Mouse (Mus musculus) hindbrain, embryonic 16.5 days (tissue): ENCODE data around the gene Atp8b5. TPM values are rescaled to one million over a fixed set of nuclear protein-coding genes. Genes with fewer than 3 reads are reported as not detected.

Source experiments
- ATAC-seq: fragments of 200-750 bp; cut with Nextera tagmentation; 2 replicates; pipeline ENCODE4 v1.8.0; 2017; ENCODE audit warnings: moderate TSS enrichment, moderate library complexity
- H3K27ac ChIP-seq: fragments of 300-500 bp; sonication (generic); 2 replicates; pipeline ENCODE4 v1.5.1; 2014; ENCODE audit warnings: low read depth, mild to moderate bottlenecking, control low read depth, low read length, moderate library complexity
- H3K27me3 ChIP-seq: fragments of 300-500 bp; sonication (generic); replicated peaks from 2 replicates; pipeline ENCODE4 v1.6.1; 2014; ENCODE audit warnings: low read length; ENCODE audit not compliant: control insufficient read depth, insufficient read depth
- H3K36me3 ChIP-seq: fragments of 300-500 bp; sonication (generic); 2 replicates; pipeline ENCODE4 v1.6.1; 2014; ENCODE audit warnings: mild to moderate bottlenecking, low read length, moderate library complexity, mixed read lengths; ENCODE audit not compliant: control insufficient read depth, insufficient read depth
- H3K4me1 ChIP-seq: fragments of 300-500 bp; sonication (generic); 2 replicates; pipeline ENCODE4 v1.6.1; 2014; ENCODE audit warnings: low read depth, low read length; ENCODE audit not compliant: control insufficient read depth, insufficient read depth
- H3K4me2 ChIP-seq: fragments of 300-500 bp; sonication (generic); 2 replicates; pipeline ENCODE4 v1.6.1; 2014; ENCODE audit warnings: mild to moderate bottlenecking, low read length, control low read depth, moderate library complexity
- H3K4me3 ChIP-seq: fragments of 300-500 bp; sonication (generic); 2 replicates; pipeline ENCODE4 v1.5.1; 2014; ENCODE audit warnings: mild to moderate bottlenecking, low read length, control low read depth, moderate library complexity
- H3K9ac ChIP-seq: fragments of 300-500 bp; sonication (generic); 2 replicates; pipeline ENCODE4 v1.6.1; 2014; ENCODE audit warnings: low read depth, mild to moderate bottlenecking, control low read depth, low read length, moderate library complexity
- H3K9me3 ChIP-seq: fragments of 300-500 bp; sonication (generic); 2 replicates; pipeline ENCODE4 v1.6.1; 2014; ENCODE audit warnings: mild to moderate bottlenecking, low read length, moderate library complexity; ENCODE audit not compliant: control insufficient read depth
- WGBS: fragments of 180-500 bp; shearing (Covaris S2); extraction: QIAGEN DNeasy Blood & Tissue Kit; methylation state at CpG from one replicate; pipeline ENCODE4 v1.1.7; 2014; 5-methylcytosine and 5-hydroxymethylcytosine counted together
- polyA plus RNA-seq: library from polyadenylated mRNA; unstranded; fragments of >200 nt; fragmentation: Nextera tagmentation; extraction: Ambion mirVana; gene quantifications from 2 replicates; pipeline ENCODE4 v1.2.1, GENCODE M21; 2015

Gene Atp8b5
- polyA plus RNA-seq, 1 experiment from 2014 or later: 0.60 TPM

DNA sequence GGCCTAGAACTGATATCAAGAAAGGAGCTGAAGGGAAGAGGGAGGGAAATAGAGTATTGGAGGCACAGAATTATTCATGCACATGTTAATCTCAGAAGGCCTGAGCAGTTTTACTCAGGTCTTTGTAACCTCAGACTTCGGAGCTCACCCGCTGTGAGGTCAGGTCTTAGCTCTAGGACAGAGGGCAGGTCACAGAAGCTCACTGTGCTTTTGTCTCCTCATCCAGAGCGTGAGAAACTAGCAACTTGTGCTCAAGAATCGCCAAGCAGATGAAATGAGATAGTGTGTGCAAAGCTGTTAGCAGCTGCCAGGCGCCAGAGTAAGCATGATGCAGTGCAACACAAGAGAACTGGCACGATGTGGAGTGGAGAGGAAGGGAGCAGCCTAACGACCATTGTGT is 18.9 kb upstream of the Atp8b5 start:
- no peaks in the 10 kb centered on the region for H3K4me1 ChIP-seq

DNA sequence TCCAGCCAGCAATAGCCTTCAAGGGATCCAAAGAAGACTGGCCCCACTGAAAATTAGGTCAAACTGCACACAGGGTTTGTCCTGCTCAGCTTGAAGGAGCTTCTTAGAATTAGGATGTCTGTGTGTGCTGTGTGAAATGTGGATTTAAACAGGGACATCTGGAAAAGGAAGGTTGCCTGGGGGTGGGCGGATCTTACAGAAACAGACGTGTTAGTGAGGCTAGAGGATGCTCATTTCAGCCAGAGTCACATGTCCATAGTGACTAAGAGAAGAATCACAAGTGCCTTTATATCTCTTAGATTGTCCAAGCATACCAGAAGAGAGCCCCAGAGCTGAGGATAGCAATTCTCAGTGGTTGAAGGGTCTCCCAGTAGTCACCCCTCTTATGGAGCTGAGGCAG is 18.1 kb upstream of the Atp8b5 start:
- H3K27ac ChIP-seq: no peak overlapping the region
- peaks cover 13% of the 10 kb centered on the region for H3K36me3 ChIP-seq
- H3K27me3 ChIP-seq: no peaks in the 10 kb centered on the region
- no peaks in the 10 kb centered on the region for H3K9me3 ChIP-seq
- no peak for ATAC-seq
- H3K4me3 ChIP-seq: no peak overlapping the region
- 76% methylated on average over 2 of the region's 2 CpGs for WGBS
- H3K4me1 ChIP-seq: no peaks in the 10 kb centered on the region
- no peak overlapping the region for H3K4me2 ChIP-seq
- no peak overlapping the region for H3K9ac ChIP-seq

More for the DNA sequence above, 18.9 kb upstream of the Atp8b5 start:
- Histone ChIP-seq H3K36me3 (peaks cover 13% of the 10 kb centered on the region), H3K4me2 (no peak overlapping the region), H3K9ac (no peak overlapping the region), H3K27ac (no peak overlapping the region), H3K9me3 (no peaks in the 10 kb centered on the region), H3K27me3 (no peaks in the 10 kb centered on the region), H3K4me3 (no peak overlapping the region)
- no peak for ATAC-seq
- WGBS: 17% methylated on average over 7 of the region's 7 CpGs

DNA sequence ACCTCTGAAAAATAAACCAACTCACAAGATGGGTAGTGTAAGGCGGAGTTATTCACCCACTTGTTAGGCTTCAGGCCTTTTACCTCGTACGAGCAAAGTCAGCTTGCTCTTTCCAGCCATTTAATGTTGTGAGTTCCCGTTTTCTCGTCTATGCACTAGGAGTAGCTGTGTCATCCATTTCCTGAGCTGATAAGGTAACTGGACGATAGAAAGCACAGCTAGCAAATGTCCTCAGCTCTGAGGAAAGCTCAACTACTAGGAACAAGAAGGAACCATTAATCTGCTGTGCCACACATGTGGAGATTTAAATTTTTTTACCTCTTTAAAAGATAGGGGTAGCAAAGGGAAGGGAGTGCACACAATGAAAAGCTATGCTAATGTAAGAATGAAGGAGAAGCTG is 15.7 kb upstream of the Atp8b5 start:
- Histone ChIP-seq H3K4me2 (no peak overlapping the region), H3K4me1 (no peaks in the 10 kb centered on the region), H3K27me3 (no peaks in the 10 kb centered on the region), H3K9me3 (no peaks in the 10 kb centered on the region), H3K4me3 (no peak overlapping the region), H3K9ac (no peak overlapping the region), H3K36me3 (peaks cover 22% of the 10 kb centered on the region), H3K27ac (no peak overlapping the region)
- ATAC-seq: no peak
- 84% methylated on average over 6 of the region's 6 CpGs for WGBS

DNA sequence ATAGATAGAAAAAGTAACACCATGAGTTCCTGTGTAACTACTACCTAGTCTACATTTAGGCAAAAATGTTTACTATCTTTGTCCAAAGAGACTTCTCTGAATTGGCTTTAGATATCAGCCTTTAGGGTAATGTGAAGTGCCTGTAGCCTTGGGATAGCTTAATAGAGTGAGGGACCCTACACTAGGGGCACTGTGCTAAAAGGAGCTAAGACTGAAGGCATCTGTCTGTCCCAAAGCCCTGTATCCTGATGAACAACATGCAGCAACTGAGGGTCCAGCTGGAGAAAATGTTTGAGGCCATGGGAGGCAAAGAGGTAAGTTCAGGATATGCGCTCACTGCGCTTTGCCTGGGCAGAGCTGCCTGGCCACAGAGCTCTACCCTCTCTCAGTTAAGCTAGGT is 9.9 kb upstream of the Atp8b5 start:
- Histone ChIP-seq H3K4me1 (no peaks in the 10 kb centered on the region), H3K36me3 (peaks cover 12% of the 10 kb centered on the region)
- WGBS: 98% methylated on average over 2 of the region's 2 CpGs

DNA sequence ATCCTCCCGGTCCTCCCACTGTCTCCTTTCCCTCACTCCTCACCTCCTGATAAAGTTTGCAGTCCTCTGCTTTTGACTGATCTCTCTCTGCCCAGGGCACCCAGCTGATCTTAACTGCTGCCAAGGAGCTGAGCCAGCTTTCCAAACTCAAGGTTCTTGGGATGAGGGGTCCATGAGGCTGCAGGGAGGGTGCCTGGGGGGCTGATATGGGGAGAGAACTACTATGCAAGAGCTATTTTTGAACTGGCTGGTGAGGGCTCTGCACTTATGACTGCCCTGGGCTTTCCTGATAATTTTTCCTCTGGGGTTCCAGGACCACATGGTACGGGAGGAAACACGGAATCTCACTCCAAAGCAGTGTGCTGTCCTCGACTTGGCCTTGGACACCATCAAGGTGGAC is 8.4 kb upstream of the Atp8b5 start:
- Histone ChIP-seq H3K27me3 (no peaks in the 10 kb centered on the region), H3K9me3 (no peaks in the 10 kb centered on the region), H3K9ac (no peak overlapping the region), H3K4me3 (no peak overlapping the region), H3K27ac (no peak overlapping the region), H3K4me1 (no peaks in the 10 kb centered on the region), H3K36me3 (peaks cover 10% of the 10 kb centered on the region), H3K4me2 (no peak overlapping the region)
- ATAC-seq: no peak
- WGBS: 87% methylated on average over 4 of the region's 4 CpGs

More for the DNA sequence above, 9.9 kb upstream of the Atp8b5 start:
- Histone ChIP-seq H3K9me3 (no peaks in the 10 kb centered on the region), H3K27me3 (no peaks in the 10 kb centered on the region), H3K27ac (no peak overlapping the region), H3K4me3 (no peak overlapping the region), H3K4me2 (no peak overlapping the region), H3K9ac (no peak overlapping the region)
- no peak for ATAC-seq

DNA sequence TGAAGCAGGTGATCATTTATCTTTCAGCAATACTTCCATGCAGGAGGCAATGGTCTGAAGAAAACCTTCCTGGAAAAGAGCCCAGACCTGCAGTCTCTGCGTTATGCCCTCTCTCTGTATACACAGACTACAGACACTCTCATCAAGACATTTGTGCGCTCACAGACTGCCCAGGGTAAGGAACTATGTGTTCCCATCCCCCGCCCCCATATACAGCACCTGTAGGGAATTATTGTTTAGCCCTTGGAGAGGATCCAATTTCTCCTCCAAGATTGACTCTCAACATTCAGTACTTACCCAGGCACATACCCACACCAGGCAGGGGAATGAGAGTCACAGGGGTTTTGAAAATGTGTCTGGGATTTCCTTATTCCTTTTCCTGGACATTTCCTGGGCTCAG is 7.5 kb upstream of the Atp8b5 start:
- ATAC-seq: no peak
- 66% methylated on average over 3 of the region's 3 CpGs for WGBS
- Histone ChIP-seq H3K4me1 (no peaks in the 10 kb centered on the region), H3K4me3 (no peak overlapping the region), H3K36me3 (peaks cover 10% of the 10 kb centered on the region; the same call in 1 of the 2 replicates), H3K9me3 (no peaks in the 10 kb centered on the region), H3K9ac (no peak overlapping the region), H3K27ac (no peak overlapping the region), H3K27me3 (no peaks in the 10 kb centered on the region), H3K4me2 (no peak overlapping the region)

DNA sequence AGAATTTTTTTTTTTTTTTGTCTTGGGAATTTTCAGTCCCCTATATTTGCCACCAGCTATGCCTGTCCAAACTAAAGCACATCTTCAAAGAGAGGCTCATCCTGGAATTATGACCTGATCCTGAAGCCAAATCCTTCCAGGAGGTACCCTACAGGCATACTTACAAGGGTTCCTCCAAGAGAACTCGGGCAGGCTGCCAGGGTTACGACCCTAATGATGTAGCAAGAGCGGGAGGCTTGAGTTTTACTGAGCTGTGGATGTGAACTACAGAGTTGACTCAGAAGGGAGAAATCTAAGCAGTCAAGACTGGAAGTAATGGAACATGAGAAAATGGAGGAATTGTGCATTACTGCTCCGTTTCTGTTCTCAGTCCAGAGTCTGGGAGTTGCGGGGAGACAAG is 6.9 kb upstream of the Atp8b5 start:
- no peak overlapping the region for H3K27ac ChIP-seq
- peaks cover 9% of the 10 kb centered on the region; the same call in 1 of the 2 replicates for H3K36me3 ChIP-seq
- no peaks in the 10 kb centered on the region for H3K9me3 ChIP-seq
- H3K4me2 ChIP-seq: no peak overlapping the region
- WGBS: 75% methylated on average over 5 of the region's 5 CpGs
- no peaks in the 10 kb centered on the region for H3K27me3 ChIP-seq
- H3K9ac ChIP-seq: no peak overlapping the region
- no peaks in the 10 kb centered on the region for H3K4me1 ChIP-seq
- no peak for ATAC-seq
- no peak overlapping the region for H3K4me3 ChIP-seq

DNA sequence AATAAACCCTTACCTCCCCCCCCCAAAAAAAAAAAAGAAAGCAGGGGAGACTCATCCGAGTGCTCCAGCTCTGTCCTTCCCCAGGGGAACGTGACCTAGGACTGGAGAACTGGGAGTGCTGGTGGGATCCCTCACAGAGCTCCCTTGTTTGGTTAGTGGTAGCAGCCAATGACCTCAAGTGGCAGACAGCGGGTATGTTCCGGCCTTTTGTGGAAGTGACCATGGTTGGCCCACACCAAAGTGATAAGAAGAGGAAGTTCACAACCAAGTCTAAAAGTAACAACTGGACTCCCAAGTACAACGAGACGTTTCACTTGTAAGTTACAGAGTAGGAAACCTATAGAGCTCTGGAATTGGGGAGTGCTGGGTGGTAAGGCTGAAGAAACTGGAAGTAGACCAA is 4.1 kb upstream of the Atp8b5 start:
- no peak overlapping the region for H3K9ac ChIP-seq
- no peak for ATAC-seq
- no peaks in the 10 kb centered on the region; the same call in 1 of the 2 replicates for H3K36me3 ChIP-seq
- H3K27ac ChIP-seq: no peak overlapping the region
- 97% methylated on average over 6 of the region's 6 CpGs for WGBS
- H3K27me3 ChIP-seq: no peaks in the 10 kb centered on the region
- no peak overlapping the region for H3K4me2 ChIP-seq
- peaks cover 6% of the 10 kb centered on the region; the same call in 1 of the 2 replicates for H3K4me1 ChIP-seq
- H3K4me3 ChIP-seq: no peak overlapping the region
- H3K9me3 ChIP-seq: no peaks in the 10 kb centered on the region

DNA sequence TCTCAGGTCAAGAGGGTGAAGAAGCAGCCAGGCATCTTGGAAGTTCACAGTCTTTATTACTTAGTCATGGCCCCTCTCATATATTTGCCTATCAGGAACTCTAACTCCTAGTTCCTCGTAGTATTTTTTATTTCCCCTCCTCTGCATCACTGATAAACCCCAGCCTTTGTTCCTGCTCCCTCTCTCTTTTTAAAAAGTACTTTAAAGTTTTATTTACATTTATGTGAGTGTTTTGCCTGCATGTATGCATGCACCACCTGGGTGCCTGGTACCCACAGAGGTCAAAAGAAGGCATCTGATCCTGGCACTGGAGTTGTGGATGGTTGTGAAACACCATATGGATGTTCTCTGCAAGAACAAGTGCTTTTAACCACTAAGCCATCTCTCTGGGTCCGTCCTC is 813 bp upstream of the Atp8b5 start:
- no peak for ATAC-seq
- no peak overlapping the region for H3K9ac ChIP-seq
- H3K4me3 ChIP-seq: no peak overlapping the region
- H3K36me3 ChIP-seq: no peaks in the 10 kb centered on the region; the same call in 1 of the 2 replicates
- no peak overlapping the region for H3K4me2 ChIP-seq
- no peak overlapping the region for H3K27ac ChIP-seq
- no peaks in the 10 kb centered on the region for H3K9me3 ChIP-seq
- peaks cover 6% of the 10 kb centered on the region; the same call in 1 of the 2 replicates for H3K4me1 ChIP-seq
- no peaks in the 10 kb centered on the region for H3K27me3 ChIP-seq
- WGBS: 68% methylated on average over 2 of the region's 2 CpGs

DNA sequence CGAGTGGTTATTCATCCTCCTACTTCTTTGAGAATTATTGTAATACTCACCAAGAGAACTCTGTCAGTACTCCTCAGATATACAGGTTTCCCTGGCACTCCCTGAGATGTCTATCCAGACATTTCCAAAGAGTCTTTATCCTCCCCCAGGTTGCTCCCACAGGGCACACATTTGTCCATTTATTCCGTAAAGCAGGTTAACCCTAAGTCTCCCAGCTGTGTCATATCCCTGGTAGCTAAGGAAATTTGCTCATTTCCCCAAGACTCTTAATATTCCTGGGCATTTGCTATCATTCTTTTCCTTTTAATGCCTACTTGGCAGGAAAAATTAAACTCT is 332 bp downstream of the Atp8b5 start:
- Histone ChIP-seq H3K4me2 (peak overlapping the region; percentile 51), H3K27ac (no peak overlapping the region), H3K9me3 (no peaks in the 10 kb centered on the region), H3K9ac (no peak overlapping the region), H3K27me3 (no peaks in the 10 kb centered on the region), H3K4me1 (peaks cover 6% of the 10 kb centered on the region; the same call in 1 of the 2 replicates), H3K36me3 (no peaks in the 10 kb centered on the region; the same call in 1 of the 2 replicates), H3K4me3 (peak overlapping the region; percentile 27)
- WGBS: 3% methylated on average over 2 of the region's 2 CpGs
- no peak for ATAC-seq
